8 mouse cellular contexts compared by ENCODE assay signal in genomic region chr1:34439961-34440630, GRCm38 (mm10). TPM values are rescaled to one million over a fixed set of nuclear protein-coding genes. Genes with fewer than 3 reads are reported as not detected.
DNase-seq lines count a peak whose midpoint lies in the region; ATAC-seq and TF ChIP-seq lines count a peak whose summit lies in the region.

No protein-coding gene starts in this region.

- no peaks in the 10 kb centered on the region for H3K27me3 ChIP-seq in kidney, embryonic 14.5 days (ENCODE audit: control insufficient read depth, insufficient read depth, low read length)
- no peaks in the 10 kb centered on the region for H3K27me3 ChIP-seq in MEL (ENCODE audit: control insufficient read depth in 1 of 2, insufficient read depth in 2 of 2, low read length in 2 of 2)
- no peaks in the 10 kb centered on the region for H3K27me3 ChIP-seq in erythroblast, embryonic 14.5 days (ENCODE audit: control insufficient read depth)
- no peaks in the 10 kb centered on the region for H3K27me3 ChIP-seq in limb, embryonic 14.5 days (ENCODE audit: control insufficient read depth, insufficient read depth, low read length)

- peak overlapping the region; percentile 62 for H3K27ac ChIP-seq in kidney, embryonic 14.5 days (ENCODE audit: low read depth, low read length)
- peak overlapping the region; percentile 41 for H3K27ac ChIP-seq in MEL (ENCODE audit: control insufficient read depth, low read depth, low read length)
- peak overlapping the region; percentile 28; the same call in 1 of the 2 replicates for H3K27ac ChIP-seq in limb, embryonic 14.5 days (replicated peaks; ENCODE audit: low read depth, low read length)
- H3K27ac ChIP-seq in olfactory bulb, adult 2 months (ENCODE audit: insufficient read depth, low read depth, low read length): no peak overlapping the region

- no peaks in the 10 kb centered on the region for H3K9me3 ChIP-seq in kidney, embryonic 14.5 days (ENCODE audit: control insufficient read depth, low read length)
- H3K9me3 ChIP-seq in MEL (replicated peaks; ENCODE audit: insufficient read depth, low read length): no peaks in the 10 kb centered on the region
- no peaks in the 10 kb centered on the region for H3K9me3 ChIP-seq in erythroblast, embryonic 14.5 days (ENCODE audit: control insufficient read depth, low read length)
- H3K9me3 ChIP-seq in limb, embryonic 14.5 days (ENCODE audit: control insufficient read depth, low read length): no peaks in the 10 kb centered on the region

- peak overlapping the region; percentile 75 for H3K4me3 ChIP-seq in kidney, embryonic 14.5 days (ENCODE audit: low read length)
- H3K4me3 ChIP-seq in MEL (ENCODE audit: control insufficient read depth in 1 of 2, insufficient read depth in 1 of 2, low read depth in 2 of 2, low read length in 2 of 2): peak overlapping the region; percentile 67 to 69
- peak overlapping the region; percentile 90 for H3K4me3 ChIP-seq in erythroblast, embryonic 14.5 days (replicated peaks)
- H3K4me3 ChIP-seq in limb, embryonic 14.5 days (replicated peaks; ENCODE audit: low read length): peak overlapping the region; percentile 72
- H3K4me3 ChIP-seq in olfactory bulb, adult 2 months (ENCODE audit: insufficient read depth, low read depth, low read length): peak overlapping the region; percentile 75

- TF ChIP-seq POLR2A in MEL (IDR thresholded peaks at IDR 0.05; ENCODE audit: control insufficient read depth in 1 of 2, insufficient read depth in 1 of 2, low read depth in 1 of 2, low read length in 2 of 2, poor library complexity in 1 of 2): no peak; a peak in 2 of 4 replicates
- no peak for TF ChIP-seq POLR2A in limb, embryonic 14.5 days (IDR thresholded peaks at IDR 0.05; ENCODE audit: borderline replicate concordance, extremely low read depth, insufficient read depth, insufficient read length)
- TF ChIP-seq POLR2A in olfactory bulb, adult 2 months (IDR thresholded peaks at IDR 0.05; ENCODE audit: insufficient read depth, low read depth, low read length): no peak

- peak overlapping the region; percentile 68 for H3K4me2 ChIP-seq in kidney, embryonic 14.5 days (replicated peaks; ENCODE audit: low read depth, low read length)
- peak overlapping the region; percentile 75 for H3K4me2 ChIP-seq in limb, embryonic 14.5 days (replicated peaks; ENCODE audit: low read depth, low read length, severe bottlenecking)

- H3K4me1 ChIP-seq in kidney, embryonic 14.5 days (ENCODE audit: control insufficient read depth, insufficient read depth, low read length): peaks cover 9% of the 10 kb centered on the region
- H3K4me1 ChIP-seq in MEL (ENCODE audit: control insufficient read depth in 1 of 2, insufficient read depth in 2 of 2, low read length in 2 of 2): peaks cover 0 to 7% of the 10 kb centered on the region in 2 experiments; a peak in 1 of 4 replicates
- H3K4me1 ChIP-seq in erythroblast, embryonic 14.5 days (ENCODE audit: control insufficient read depth): peaks cover 38% of the 10 kb centered on the region
- H3K4me1 ChIP-seq in limb, embryonic 14.5 days (ENCODE audit: control insufficient read depth, insufficient read depth, low read length): peaks cover 10% of the 10 kb centered on the region; the same call in 1 of the 2 replicates
- H3K4me1 ChIP-seq in olfactory bulb, adult 2 months (ENCODE audit: control insufficient read depth, insufficient read depth, low read length): peaks cover 2% of the 10 kb centered on the region; the same call in 1 of the 2 replicates

- WGBS in kidney, embryonic 14.5 days: 8% methylated on average over 31 of the region's 31 CpGs
- 7% methylated on average over 31 of the region's 31 CpGs for WGBS in limb, embryonic 14.5 days
- 8% methylated on average over 31 of the region's 31 CpGs for WGBS in olfactory bulb, adult 2 months

- peak in 2 of 3 experiments; percentile 8 to 20; a peak in 2 of 6 replicates for TF ChIP-seq CTCF in MEL (IDR thresholded peaks at IDR 0.05 in 2 of 3, conservative IDR thresholded peaks at IDR 0.05 in 1 of 3; ENCODE audit: control insufficient read depth in 1 of 3, insufficient read depth in 1 of 3, low read depth in 2 of 3, low read length in 3 of 3, poor library complexity in 1 of 3, severe bottlenecking in 1 of 3)
- peak; percentile 18; the same call in 1 of the 2 replicates for TF ChIP-seq CTCF in olfactory bulb, adult 2 months (IDR thresholded peaks at IDR 0.05; ENCODE audit: insufficient read depth, low read depth, low read length)

- peaks cover 20% of the 10 kb centered on the region for H3K79me2 ChIP-seq in MEL (ENCODE audit: control insufficient read depth, insufficient read depth, low read length, poor library complexity)

- ATAC-seq in kidney, embryonic 14.5 days (ENCODE audit: low FRiP score, low TSS enrichment): peak; percentile 54
- peak; percentile 18 for ATAC-seq in limb, embryonic 14.5 days (ENCODE audit: low FRiP score, low read depth)

- peak overlapping the region; percentile 76 for H3K9ac ChIP-seq in kidney, embryonic 14.5 days (ENCODE audit: low read depth, low read length)
- peak overlapping the region; percentile 82 for H3K9ac ChIP-seq in MEL (ENCODE audit: control insufficient read depth, low read depth, low read length, poor library complexity, severe bottlenecking)
- H3K9ac ChIP-seq in limb, embryonic 14.5 days (ENCODE audit: low read depth, low read length, severe bottlenecking): peak overlapping the region; percentile 60

- TF ChIP-seq EP300 in MEL (IDR thresholded peaks at IDR 0.05; ENCODE audit: low read depth in 1 of 2, low read length in 2 of 2): no peak

- no peak; the same call in 1 of the 2 replicates for TF ChIP-seq RAD21 in MEL (IDR thresholded peaks at IDR 0.05; ENCODE audit: low read depth, low read length)

- peaks cover 35% of the 10 kb centered on the region for H3K36me3 ChIP-seq in kidney, embryonic 14.5 days (ENCODE audit: control insufficient read depth, insufficient read depth, low read length)
- H3K36me3 ChIP-seq in MEL (ENCODE audit: control insufficient read depth in 1 of 2, insufficient read depth in 2 of 2, low read length in 2 of 2): peaks cover 0 to 14% of the 10 kb centered on the region in 2 experiments; a peak in 3 of 4 replicates
- H3K36me3 ChIP-seq in erythroblast, embryonic 14.5 days (ENCODE audit: control insufficient read depth): peaks cover 41% of the 10 kb centered on the region
- peaks cover 34% of the 10 kb centered on the region for H3K36me3 ChIP-seq in limb, embryonic 14.5 days (ENCODE audit: control insufficient read depth, insufficient read depth, low read length)

- DNase-seq in kidney, adult 11 months: no peak
- DNase-seq in MEL (ENCODE audit: low read depth, low spot score): no peak
- no peak for DNase-seq in limb, embryonic 14.5 days (ENCODE audit: low spot score)
- DNase-seq in adrenal gland, postnatal 25 days: no peak
- DNase-seq in T-cell, adult 2 months (ENCODE audit: low spot score): no peak

TF ChIP-seq in MEL, 35 proteins besides CTCF, POLR2A, EP300 and RAD21 (continues in another document):
- TF ChIP-seq UBTF (IDR thresholded peaks at IDR 0.05; ENCODE audit: borderline replicate concordance, insufficient read depth, low read depth, low read length): no peak

RNA-seq across cellular contexts. Expression of gene Imp4, which starts 0.4 kb away (rescaled TPM):
- 89.4 and 102 TPM in 2 replicates for polyA plus RNA-seq in kidney, embryonic 14.5 days (2014; fragmentation: Nextera tagmentation; extraction: Ambion mirVana)
- 125 and 137 TPM in 2 replicates for total RNA-seq in MEL (2012; rRNA removed)
- 100 to 1,000 TPM in 1 of 2 experiments, 10 to 100 TPM in 1; 57.8 to 204 TPM for polyA plus RNA-seq in MEL (2012; ENCODE audit: insufficient read depth in 1 of 2, insufficient read length in 2 of 2, low read depth in 1 of 2, low replicate concordance in 2 of 2, missing spikeins in 1 of 2)
- polyA plus RNA-seq in erythroblast, embryonic 14.5 days (2012): 2.2 and 2.8 TPM in 2 replicates
- 39.9 and 44.1 TPM in 2 replicates for polyA plus RNA-seq in limb, embryonic 14.5 days (2012; rRNA removed)
- polyA plus RNA-seq in limb, embryonic 14.5 days (2014; fragmentation: Nextera tagmentation; extraction: Ambion mirVana): 79.9 and 84.7 TPM in 2 replicates
- not detected in 2 replicates for polyA plus RNA-seq in olfactory bulb, adult 2 months (2012; ENCODE audit: insufficient read depth, insufficient read length, low replicate concordance, missing spikeins)
- 58.6 and 61.7 TPM in 2 replicates for total RNA-seq in adrenal gland, postnatal 25 days (2021)

RNA-seq across cellular contexts. Expression of gene Ccdc115, which starts 0.6 kb away (rescaled TPM):
- polyA plus RNA-seq in kidney, embryonic 14.5 days (2014; fragmentation: Nextera tagmentation; extraction: Ambion mirVana): 48.3 and 48.9 TPM in 2 replicates
- 60.9 and 63.4 TPM in 2 replicates for total RNA-seq in MEL (2012; rRNA removed)
- polyA plus RNA-seq in MEL (2012; ENCODE audit: insufficient read depth in 1 of 2, insufficient read length in 2 of 2, low read depth in 1 of 2, low replicate concordance in 2 of 2, missing spikeins in 1 of 2): 10 to 100 TPM in 1 of 2 experiments, not detected in 1; 78.7 TPM
- polyA plus RNA-seq in erythroblast, embryonic 14.5 days (2012): 0.81 and 1.2 TPM in 2 replicates
- polyA plus RNA-seq in limb, embryonic 14.5 days (2012; rRNA removed): 49.0 and 51.2 TPM in 2 replicates
- 51.6 and 53.4 TPM in 2 replicates for polyA plus RNA-seq in limb, embryonic 14.5 days (2014; fragmentation: Nextera tagmentation; extraction: Ambion mirVana)
- polyA plus RNA-seq in olfactory bulb, adult 2 months (2012; ENCODE audit: insufficient read depth, insufficient read length, low replicate concordance, missing spikeins): not detected in 2 replicates
- total RNA-seq in adrenal gland, postnatal 25 days (2021): 15.4 and 17.6 TPM in 2 replicates

RNA-seq across cellular contexts. Expression of gene Ptpn18, which starts 19.5 kb away (rescaled TPM):
- polyA plus RNA-seq in kidney, embryonic 14.5 days (2014; fragmentation: Nextera tagmentation; extraction: Ambion mirVana): 21.3 and 23.6 TPM in 2 replicates
- total RNA-seq in MEL (2012; rRNA removed): 58.7 and 73.3 TPM in 2 replicates
- polyA plus RNA-seq in MEL (2012; ENCODE audit: insufficient read depth in 1 of 2, insufficient read length in 2 of 2, low read depth in 1 of 2, low replicate concordance in 2 of 2, missing spikeins in 1 of 2): 10 to 100 TPM in 1 of 2 experiments, not detected in 1; 39.1 TPM
- 1.4 and 1.5 TPM in 2 replicates for polyA plus RNA-seq in erythroblast, embryonic 14.5 days (2012)
- 28.6 and 35.4 TPM in 2 replicates for polyA plus RNA-seq in limb, embryonic 14.5 days (2012; rRNA removed)
- 20.6 and 21.7 TPM in 2 replicates for polyA plus RNA-seq in limb, embryonic 14.5 days (2014; fragmentation: Nextera tagmentation; extraction: Ambion mirVana)
- not detected in 2 replicates for polyA plus RNA-seq in olfactory bulb, adult 2 months (2012; ENCODE audit: insufficient read depth, insufficient read length, low replicate concordance, missing spikeins)
- 4.7 and 8.0 TPM in 2 replicates for total RNA-seq in adrenal gland, postnatal 25 days (2021)

RNA-seq across cellular contexts. Expression of gene Prss39, which starts 58.1 kb away (rescaled TPM):
- not detected in 2 replicates for polyA plus RNA-seq in kidney, embryonic 14.5 days (2014; fragmentation: Nextera tagmentation; extraction: Ambion mirVana)
- not detected in 2 replicates for total RNA-seq in MEL (2012; rRNA removed)
- under 1 TPM in 1 of 2 experiments, not detected in 1; 0.06 TPM for polyA plus RNA-seq in MEL (2012; ENCODE audit: insufficient read depth in 1 of 2, insufficient read length in 2 of 2, low read depth in 1 of 2, low replicate concordance in 2 of 2, missing spikeins in 1 of 2)
- polyA plus RNA-seq in erythroblast, embryonic 14.5 days (2012): not detected in 2 replicates
- not detected in 2 replicates for polyA plus RNA-seq in limb, embryonic 14.5 days (2012; rRNA removed)
- not detected in 2 replicates for polyA plus RNA-seq in limb, embryonic 14.5 days (2014; fragmentation: Nextera tagmentation; extraction: Ambion mirVana)
- not detected in 2 replicates for polyA plus RNA-seq in olfactory bulb, adult 2 months (2012; ENCODE audit: insufficient read depth, insufficient read length, low replicate concordance, missing spikeins)
- total RNA-seq in adrenal gland, postnatal 25 days (2021): not detected in 2 replicates
